10 mouse cellular contexts compared by ENCODE assay signal in the genomic region with DNA sequence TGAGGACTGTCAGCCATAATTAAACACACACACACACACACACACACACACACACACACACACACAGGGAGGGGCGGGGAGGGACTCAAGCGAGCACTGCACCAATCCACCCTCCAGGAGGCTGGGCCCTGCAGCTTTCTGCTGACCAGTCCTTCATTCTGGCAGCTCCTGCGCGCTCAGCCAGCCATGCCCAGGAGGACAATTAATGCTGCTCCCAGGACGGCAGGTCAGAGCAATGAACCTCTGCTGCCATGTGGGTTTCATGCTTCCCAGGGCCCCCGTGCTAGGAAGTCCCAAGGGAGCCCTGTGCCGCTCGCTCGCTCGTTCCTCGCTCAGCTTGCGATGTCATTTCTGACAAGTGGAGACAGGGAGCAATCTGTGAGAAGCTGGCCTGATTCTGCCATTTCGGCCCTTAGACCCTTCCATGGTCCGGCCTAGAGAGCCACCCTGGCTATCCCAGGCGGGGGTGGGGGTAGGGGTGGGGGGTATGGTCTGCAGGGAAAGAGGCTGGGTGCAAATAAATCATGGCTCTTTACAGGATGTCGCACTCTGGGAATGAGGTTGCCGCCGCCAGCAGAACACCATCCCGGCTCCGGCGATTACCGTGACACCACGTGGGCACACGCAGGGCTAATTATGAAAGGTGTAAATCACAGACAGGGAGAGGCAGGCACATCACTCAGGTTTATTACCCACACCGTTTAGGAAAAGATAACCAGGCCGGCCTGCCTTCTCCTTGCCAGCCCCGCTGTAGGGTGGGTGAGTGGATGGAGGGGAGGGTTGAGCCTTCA. TPM values are rescaled to one million over a fixed set of nuclear protein-coding genes. Genes with fewer than 3 reads are reported as not detected.
DNase-seq lines count a peak whose midpoint lies in the region; ATAC-seq lines count a peak whose summit lies in the region.
"Had no signal": no experiment of that assay in that cellular context is flagged by ENCODE, and none has a peak within 500 bp of the region (broad histone marks: within the 10 kb centered on the region; RNA-seq: fewer than 3 reads in every experiment).

No protein-coding gene starts in this region.

- H3K9ac ChIP-seq in forebrain, embryonic 11.5 days (ENCODE audit: low read length) = no peak overlapping the region
- H3K9ac ChIP-seq in hindbrain, embryonic 15.5 days = 0 out of 2 replicates have a peak overlapping the region, but pooled peaks have one; percentile 16
- peak overlapping the region; percentile 58 for H3K9ac ChIP-seq in neural tube, embryonic 13.5 days
- H3K9ac ChIP-seq: liver, postnatal 0 days had no signal

- no peak for ATAC-seq in forebrain, embryonic 11.5 days (replicated peaks; ENCODE audit: low FRiP score)
- peak; percentile 39 for ATAC-seq in hindbrain, embryonic 15.5 days (ENCODE audit: low FRiP score, low read depth)
- ATAC-seq in neural tube, embryonic 13.5 days (ENCODE audit: low read depth) = peak; percentile 74
- ATAC-seq: inflammation-experienced regulatory T-cells, adult 6 months; liver, postnatal 0 days had no signal

- 0 out of 2 replicates have a peak overlapping the region, but pooled peaks have one; percentile 25 for H3K27ac ChIP-seq in forebrain, embryonic 11.5 days (ENCODE audit: low read depth, low read length)
- H3K27ac ChIP-seq in hindbrain, embryonic 15.5 days (replicated peaks) = peak overlapping the region; percentile 75
- peak overlapping the region; percentile 89 for H3K27ac ChIP-seq in neural tube, embryonic 13.5 days (replicated peaks)

- WGBS in forebrain, embryonic 11.5 days = 80% methylated on average over 27 of the region's 27 CpGs
- WGBS in hindbrain, embryonic 15.5 days = 28% methylated on average over 27 of the region's 27 CpGs
- WGBS in neural tube, embryonic 13.5 days = 28% methylated on average over 27 of the region's 27 CpGs

- H3K9me3 ChIP-seq in forebrain, embryonic 11.5 days (ENCODE audit: control insufficient read depth, low read length) = no peaks in the 10 kb centered on the region
- H3K9me3 ChIP-seq in hindbrain, embryonic 15.5 days = no peaks in the 10 kb centered on the region
- no peaks in the 10 kb centered on the region for H3K9me3 ChIP-seq in neural tube, embryonic 13.5 days

- intact Hi-C loops in heart, postnatal 14 days (cut with DNase I) = no loop called here
- intact Hi-C loops in left cerebral cortex, postnatal 10 days (cut with DNase I) = no loop called here

- DNase-seq in forebrain, embryonic 11.5 days (ENCODE audit: low spot score) = no peak
- DNase-seq in kidney, postnatal 36 days = peak; percentile 87 to 92
- no peak for DNase-seq in heart, postnatal 14 days
- no peak for DNase-seq in left cerebral cortex, postnatal 10 days (ENCODE audit: extremely low spot score in 1 of 2, low spot score in 2 of 2)
- no peak for DNase-seq in liver
- DNase-seq: liver, postnatal 0 days had no signal

- H3K4me1 ChIP-seq in forebrain, embryonic 11.5 days (replicated peaks; ENCODE audit: control insufficient read depth, insufficient read depth, low read length) = peaks cover 5% of the 10 kb centered on the region; the same call in 1 of the 2 replicates
- peaks cover 42% of the 10 kb centered on the region for H3K4me1 ChIP-seq in hindbrain, embryonic 15.5 days (replicated peaks)
- H3K4me1 ChIP-seq in neural tube, embryonic 13.5 days (replicated peaks) = peaks cover 63% of the 10 kb centered on the region

- H3K27me3 ChIP-seq in forebrain, embryonic 11.5 days (ENCODE audit: control insufficient read depth, insufficient read depth, low read length) = no peaks in the 10 kb centered on the region
- no peaks in the 10 kb centered on the region for H3K27me3 ChIP-seq in hindbrain, embryonic 15.5 days
- no peaks in the 10 kb centered on the region for H3K27me3 ChIP-seq in neural tube, embryonic 13.5 days

- no peaks in the 10 kb centered on the region; the same call in 1 of the 2 replicates for H3K36me3 ChIP-seq in forebrain, embryonic 11.5 days (ENCODE audit: control insufficient read depth, insufficient read depth, low read length)
- H3K36me3 ChIP-seq in hindbrain, embryonic 15.5 days = no peaks in the 10 kb centered on the region
- H3K36me3 ChIP-seq in neural tube, embryonic 13.5 days = 0 out of 2 replicates have a peak, but pooled peaks cover 8% of the 10 kb centered on the region
- H3K36me3 ChIP-seq: G1E had no signal

- H3K4me2 ChIP-seq in forebrain, embryonic 11.5 days (ENCODE audit: low read depth, low read length, severe bottlenecking) = no peak overlapping the region
- H3K4me2 ChIP-seq in hindbrain, embryonic 15.5 days = peak overlapping the region; percentile 37
- peak overlapping the region; percentile 36 for H3K4me2 ChIP-seq in neural tube, embryonic 13.5 days

- no peak overlapping the region for H3K4me3 ChIP-seq in forebrain, embryonic 11.5 days (ENCODE audit: low read depth, low read length)
- H3K4me3 ChIP-seq in hindbrain, embryonic 15.5 days = no peak overlapping the region
- 0 out of 2 replicates have a peak overlapping the region, but pooled peaks have one; percentile 0 for H3K4me3 ChIP-seq in neural tube, embryonic 13.5 days

RNA-seq across cellular contexts. Expression of a gene that starts 51.7 kb away (rescaled TPM):
- 20.4 and 20.8 TPM in 2 replicates for polyA plus RNA-seq in forebrain, embryonic 11.5 days (2014; fragmentation: Nextera tagmentation; extraction: Ambion mirVana)
- polyA plus RNA-seq in hindbrain, embryonic 15.5 days (2015; fragmentation: Nextera tagmentation; extraction: Ambion mirVana) = 56.1 and 57.1 TPM in 2 replicates
- 49.0 and 50.8 TPM in 2 replicates for polyA plus RNA-seq in neural tube, embryonic 13.5 days (2015; fragmentation: Nextera tagmentation; extraction: Ambion mirVana)
- total RNA-seq in heart, postnatal 14 days (2021) = 10 to 100 TPM; 68.5 to 68.7 TPM
- 100 to 1,000 TPM in 1 of 2 experiments, 10 to 100 TPM in 1; 98.2 to 108 TPM for total RNA-seq in left cerebral cortex, postnatal 10 days (2021)
- polyA plus RNA-seq: G1E had no signal

RNA-seq across cellular contexts. Expression of a gene that starts 51.8 kb away (rescaled TPM):
- polyA plus RNA-seq in forebrain, embryonic 11.5 days (2014; fragmentation: Nextera tagmentation; extraction: Ambion mirVana) = 19.5 and 22.1 TPM in 2 replicates
- polyA plus RNA-seq in hindbrain, embryonic 15.5 days (2015; fragmentation: Nextera tagmentation; extraction: Ambion mirVana) = 14.6 and 15.4 TPM in 2 replicates
- polyA plus RNA-seq in neural tube, embryonic 13.5 days (2015; fragmentation: Nextera tagmentation; extraction: Ambion mirVana) = 15.7 and 15.8 TPM in 2 replicates
- under 1 TPM; 0.15 to 0.31 TPM for total RNA-seq in heart, postnatal 14 days (2021)
- 1 to 10 TPM; 3.0 to 3.7 TPM for total RNA-seq in left cerebral cortex, postnatal 10 days (2021)
- polyA plus RNA-seq: G1E had no signal

Comparison
In these comparisons a context has a peak if more than half of its experiments do, and no peak if none do; other contexts are left out.
1. DNase-seq: peak in kidney, postnatal 36 days (2 of 2); none in forebrain, embryonic 11.5 days (single experiment), heart, postnatal 14 days (0 of 2), left cerebral cortex, postnatal 10 days (0 of 2) and liver (single experiment).
2. H3K27ac ChIP-seq: peak in every context shown above with its lines; median percentile 89 in neural tube, embryonic 13.5 days; 75 in hindbrain, embryonic 15.5 days; 25 in forebrain, embryonic 11.5 days.